Mouse (Mus musculus): ENCODE measurements around the gene Hoxb3. TPM values are rescaled to one million over a fixed set of nuclear protein-coding genes. Genes with fewer than 3 reads are reported as not detected.
A peak's percentile ranks its signal among the peaks of the same experiment; 100 is the strongest.

Hoxb3 gene
- polyA plus RNA-seq, 1 experiment from 2014 or later, result 0.76 TPM

DNA sequence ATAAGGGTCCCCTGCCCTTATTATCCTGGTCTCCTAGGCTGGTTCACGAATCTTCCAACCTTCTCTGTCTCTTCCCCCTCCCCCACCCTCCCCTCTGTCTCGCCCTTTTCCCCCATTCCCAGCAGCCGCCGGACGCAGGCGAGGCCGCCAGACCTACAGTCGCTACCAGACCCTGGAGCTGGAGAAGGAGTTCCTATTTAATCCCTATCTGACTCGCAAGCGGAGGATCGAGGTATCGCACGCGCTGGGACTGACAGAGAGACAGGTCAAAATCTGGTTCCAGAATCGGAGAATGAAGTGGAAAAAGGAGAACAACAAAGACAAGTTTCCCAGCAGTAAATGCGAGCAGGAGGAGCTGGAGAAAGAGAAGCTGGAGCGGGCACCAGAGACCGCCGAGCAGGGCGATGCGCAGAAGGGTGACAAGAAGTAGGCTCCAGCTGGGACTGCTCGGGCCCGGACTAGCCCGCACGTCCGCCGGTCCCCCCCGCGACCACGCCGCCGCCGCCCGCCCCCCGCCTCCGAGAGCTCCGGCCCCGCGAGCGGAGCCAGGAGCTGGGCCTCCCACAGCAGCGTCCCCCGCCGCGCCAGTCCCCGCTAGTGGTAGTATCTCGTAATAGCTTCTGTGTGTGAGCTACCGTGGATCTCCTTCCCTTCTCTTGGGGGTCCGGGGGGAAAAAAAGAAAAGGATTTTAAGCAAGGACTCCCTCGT lies 38.9 kb upstream of the Hoxb3 start:
- under 1% methylated on average over 49 of the region's 49 CpGs for WGBS
- Histone ChIP-seq H3K27ac (peak overlapping the region; percentile 89), H3K9me3 (replicated peaks) (no peaks in the 10 kb centered on the region), H3K4me1 (peaks cover 76% of the 10 kb centered on the region), H3K4me3 (peak overlapping the region; percentile 65), H3K27me3 (ENCODE audit: low read depth, poor library complexity, severe bottlenecking) (peaks cover 99% of the 10 kb centered on the region), H3K36me3 (no peaks in the 10 kb centered on the region)
- peak; percentile 77 for DNase-seq (ENCODE audit: low spot score)

DNA sequence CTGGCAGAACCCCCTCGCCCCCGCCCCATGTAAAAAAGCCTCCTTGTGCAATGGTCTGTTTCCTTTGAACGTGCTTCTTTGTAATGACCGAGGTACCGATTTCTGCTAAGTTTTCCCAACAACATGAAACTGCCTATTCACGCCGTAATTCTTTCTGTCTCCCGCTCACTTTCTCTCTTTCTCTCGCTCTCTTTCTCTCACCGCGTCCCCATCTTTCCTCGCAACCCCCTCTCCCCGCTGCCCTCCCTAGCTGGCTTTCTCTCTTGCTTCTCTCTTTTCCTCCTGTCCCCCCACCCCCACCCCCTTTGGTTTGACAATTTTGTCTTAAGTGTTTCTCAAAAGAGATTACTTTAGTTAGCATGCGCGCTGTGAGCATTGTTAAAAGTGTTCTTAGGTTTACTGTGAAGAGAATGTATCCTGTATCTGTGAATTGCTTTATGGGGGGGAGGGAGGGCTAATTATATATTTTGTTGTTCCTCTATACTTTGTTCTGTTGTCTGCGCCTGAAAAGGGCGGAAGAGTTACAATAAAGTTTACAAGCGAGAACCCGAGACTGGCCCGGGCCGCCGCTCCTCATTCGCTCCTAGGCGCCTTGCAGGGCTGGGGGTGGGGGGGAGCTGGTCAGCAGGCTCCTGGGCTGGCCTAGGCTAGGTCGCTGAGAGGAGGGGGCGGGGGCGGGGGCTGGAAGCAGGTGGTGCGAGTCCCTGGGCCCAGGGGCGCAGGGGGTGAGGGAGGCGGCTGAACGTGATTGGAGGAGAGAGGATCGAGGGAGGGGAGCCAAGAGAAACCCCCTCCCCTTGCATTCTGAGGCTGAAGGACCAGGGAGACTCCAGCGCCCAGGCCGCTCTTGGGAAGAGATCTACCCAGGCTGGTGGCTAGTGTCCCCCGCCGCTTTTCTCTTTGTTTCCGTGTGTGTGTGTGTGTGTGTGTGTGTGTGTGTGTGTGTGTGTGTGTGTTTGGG lies 38.1 kb upstream of the Hoxb3 start:
- Histone ChIP-seq H3K27me3 (ENCODE audit: low read depth, poor library complexity, severe bottlenecking) (peaks cover 99% of the 10 kb centered on the region), H3K9me3 (replicated peaks) (no peaks in the 10 kb centered on the region), H3K36me3 (no peaks in the 10 kb centered on the region), H3K4me1 (peaks cover 76% of the 10 kb centered on the region), H3K27ac (peak overlapping the region; percentile 89), H3K4me3 (peak overlapping the region; percentile 65)
- DNase-seq (ENCODE audit: low spot score), result peak; percentile 87
- WGBS, result under 1% methylated on average over 37 of the region's 37 CpGs

DNA sequence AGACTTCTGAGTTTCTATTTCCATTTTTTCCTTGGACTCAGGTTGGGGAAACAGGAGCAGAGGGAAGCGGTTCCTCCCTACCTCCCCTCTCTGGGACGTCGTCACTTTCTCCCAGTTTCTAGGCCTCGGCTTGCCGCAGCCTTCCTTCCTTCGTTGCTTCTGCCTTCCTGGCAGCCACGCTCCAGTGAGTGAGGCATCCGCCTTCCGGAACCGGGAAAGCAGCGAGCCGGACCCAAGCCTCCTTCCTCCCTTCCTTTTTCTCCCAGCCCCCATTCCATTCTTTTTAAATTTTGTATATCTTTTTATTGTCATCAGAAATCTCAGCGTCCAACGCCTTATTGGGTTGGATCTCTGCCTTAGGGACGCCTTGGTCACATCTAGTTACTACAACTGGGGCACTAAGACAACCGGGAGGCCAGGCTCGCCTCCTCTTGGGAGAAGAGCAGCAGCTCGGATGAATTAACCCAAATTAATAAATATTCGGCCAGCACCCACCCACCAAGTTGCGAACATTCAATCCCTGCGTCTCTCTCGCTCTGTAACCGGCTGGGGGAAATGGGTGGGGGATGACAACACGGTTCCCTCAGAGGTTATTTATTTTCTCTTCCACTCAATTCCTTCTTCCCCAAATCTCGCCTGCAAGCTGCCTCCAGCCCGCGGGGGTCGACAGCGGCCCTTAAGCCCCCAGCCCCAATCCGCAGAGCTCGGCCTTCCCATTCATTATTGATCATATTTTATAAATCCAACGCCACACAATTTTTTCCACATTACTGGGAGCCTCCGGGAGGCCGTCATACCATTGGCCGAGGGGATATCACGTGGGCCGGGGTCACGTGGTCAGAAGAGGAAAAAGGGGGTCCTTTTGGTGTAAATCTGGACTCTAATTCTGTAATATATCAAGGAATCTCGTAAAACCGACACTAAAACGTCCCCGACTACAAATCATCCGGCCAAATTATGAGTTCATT lies 37.1 kb upstream of the Hoxb3 start, which contains the start of gene Hoxb7:
TSS of gene Hoxb7 (plus strand) at position 853 of the 968 bp plus-strand sequence.
- Histone ChIP-seq H3K27ac (peak within 1 kb of the TSS; percentile 89), H3K9me3 (replicated peaks) (no peaks in the 10 kb centered on the region), H3K4me1 (peaks cover 84% of the 10 kb centered on the region), H3K36me3 (no peaks in the 10 kb centered on the region), H3K27me3 (ENCODE audit: low read depth, poor library complexity, severe bottlenecking) (peaks cover 99% of the 10 kb centered on the region), H3K4me3 (peak within 1 kb of the TSS; percentile 65)
- WGBS, result under 1% methylated on average over 43 of the region's 43 CpGs
- DNase-seq (ENCODE audit: low spot score), result peak; percentile 86

- Histone ChIP-seq H3K9me3 (replicated peaks) (no peaks in the 10 kb centered on the region), H3K27me3 (ENCODE audit: low read depth, poor library complexity, severe bottlenecking) (peaks cover 99% of the 10 kb centered on the region), H3K4me1 (peaks cover 82% of the 10 kb centered on the region), H3K36me3 (no peaks in the 10 kb centered on the region), H3K4me3 (peak overlapping the region; percentile 65), H3K27ac (peak overlapping the region; percentile 89)
- DNase-seq (ENCODE audit: low spot score), result peak; percentile 73
- under 1% methylated on average over 55 of the region's 55 CpGs for WGBS
Observed at GRCm38 (mm10) chr11:96286739-96287385, 36.3 kb upstream of the Hoxb3 start.

DNA sequence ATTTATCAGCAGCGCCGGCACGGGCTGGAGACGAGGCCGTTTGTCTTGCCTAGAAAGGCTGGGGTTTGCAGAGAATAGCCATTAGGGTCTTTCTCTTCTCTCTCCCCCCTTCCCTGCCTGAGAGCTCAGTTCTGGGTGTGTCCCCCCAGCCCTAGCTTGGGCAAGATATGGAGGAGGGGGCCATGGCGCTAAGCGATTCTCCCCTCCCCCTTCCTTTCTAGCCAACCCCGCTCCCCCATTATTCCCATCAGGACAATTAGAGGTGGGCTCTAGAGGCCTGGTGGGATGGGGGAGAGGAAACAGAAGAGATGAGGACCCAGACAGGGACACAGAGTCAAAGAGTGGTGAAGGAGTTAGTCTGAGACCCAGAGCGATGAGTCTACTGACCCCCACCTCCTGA lies 35.7 kb upstream of the Hoxb3 start:
- Histone ChIP-seq H3K4me3 (peak overlapping the region; percentile 65), H3K36me3 (no peaks in the 10 kb centered on the region), H3K9me3 (replicated peaks) (no peaks in the 10 kb centered on the region), H3K27ac (peak overlapping the region; percentile 89), H3K27me3 (ENCODE audit: low read depth, poor library complexity, severe bottlenecking) (peaks cover 99% of the 10 kb centered on the region), H3K4me1 (peaks cover 82% of the 10 kb centered on the region)
- DNase-seq (ENCODE audit: low spot score), result no peak
- 2% methylated on average over 9 of the region's 9 CpGs for WGBS

DNA sequence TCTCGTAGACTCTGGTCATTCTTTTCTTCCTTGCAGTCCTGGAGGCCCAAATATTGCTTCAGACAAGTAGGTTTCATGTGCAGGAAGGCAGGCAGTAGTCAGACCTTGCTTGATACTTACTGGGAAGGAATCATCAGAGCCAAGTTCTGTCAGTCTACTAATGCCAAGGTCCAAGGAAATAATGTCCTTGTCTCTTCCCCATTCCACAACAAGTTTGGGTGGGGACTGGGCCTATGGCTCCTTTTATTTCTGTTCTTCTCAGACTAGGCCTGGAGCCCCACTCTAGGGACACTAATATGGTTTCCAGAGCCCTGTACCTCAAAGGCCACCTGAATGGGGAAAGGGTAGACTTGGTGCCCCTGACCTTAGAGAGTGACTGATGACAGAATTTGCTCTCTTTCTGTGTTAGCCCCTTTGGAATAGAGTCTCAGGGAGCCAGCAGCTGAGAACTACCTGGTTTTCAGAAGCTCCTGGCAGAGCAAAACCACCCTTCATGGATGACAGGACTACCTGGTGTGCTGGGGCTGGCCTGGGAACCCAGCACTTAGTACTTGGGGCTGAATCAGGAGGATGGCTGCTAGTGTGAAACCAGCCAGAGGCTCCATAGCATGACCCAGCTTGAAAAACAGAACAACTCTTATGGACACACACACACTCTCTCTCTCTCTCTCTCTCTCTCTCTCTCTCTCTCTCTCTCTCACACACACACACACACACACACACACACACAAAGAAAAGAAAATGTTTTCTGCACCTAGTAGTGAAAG lies 34.5 kb upstream of the Hoxb3 start:
- DNase-seq (ENCODE audit: low spot score), result no peak
- Histone ChIP-seq H3K27me3 (ENCODE audit: low read depth, poor library complexity, severe bottlenecking) (peaks cover 99% of the 10 kb centered on the region), H3K4me3 (no peak overlapping the region), H3K4me1 (peaks cover 82% of the 10 kb centered on the region), H3K36me3 (no peaks in the 10 kb centered on the region), H3K27ac (no peak overlapping the region), H3K9me3 (replicated peaks) (no peaks in the 10 kb centered on the region)
- 28% methylated on average over 1 of the region's 1 CpGs for WGBS

DNA sequence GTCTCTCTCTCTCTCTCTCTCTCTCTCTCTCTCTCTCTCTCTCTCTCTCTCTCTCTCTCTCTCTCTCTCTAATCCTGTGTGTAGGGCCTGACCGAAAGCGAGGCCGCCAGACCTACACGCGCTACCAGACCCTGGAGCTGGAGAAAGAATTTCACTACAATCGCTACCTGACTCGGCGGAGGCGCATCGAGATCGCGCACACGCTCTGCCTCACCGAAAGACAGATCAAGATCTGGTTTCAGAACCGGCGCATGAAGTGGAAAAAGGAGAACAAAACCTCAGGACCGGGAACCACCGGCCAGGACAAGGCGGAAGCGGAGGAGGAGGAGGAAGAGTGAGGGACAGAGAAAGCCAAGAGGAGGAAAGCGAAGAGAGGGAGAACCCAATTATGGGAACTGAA lies 33.8 kb upstream of the Hoxb3 start:
- Histone ChIP-seq H3K9me3 (replicated peaks) (no peaks in the 10 kb centered on the region), H3K4me3 (no peak overlapping the region), H3K27ac (no peak overlapping the region), H3K36me3 (no peaks in the 10 kb centered on the region), H3K4me1 (peaks cover 80% of the 10 kb centered on the region), H3K27me3 (ENCODE audit: low read depth, poor library complexity, severe bottlenecking) (peaks cover 99% of the 10 kb centered on the region)
- DNase-seq (ENCODE audit: low spot score), result no peak
- 22% methylated on average over 21 of the region's 21 CpGs for WGBS

DNA sequence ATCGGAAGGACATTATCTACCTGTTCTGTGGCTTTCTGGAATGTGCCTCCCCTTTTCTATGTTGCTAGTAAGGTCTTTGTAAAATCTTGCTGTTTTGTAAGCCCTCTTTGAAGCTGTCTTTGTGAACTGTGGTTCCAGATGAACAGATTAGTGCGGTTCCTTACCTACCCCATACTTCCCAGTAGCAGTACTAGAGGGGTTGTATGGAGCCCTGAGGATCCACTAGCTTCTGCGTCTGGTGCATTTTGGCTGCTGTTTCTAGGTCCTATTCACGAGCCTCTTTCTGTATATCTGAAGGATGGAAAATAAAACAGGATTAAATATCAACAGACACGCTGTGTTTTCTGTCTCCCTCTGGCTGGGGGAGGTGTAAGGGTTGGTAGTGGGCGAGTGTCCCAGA lies 33.3 kb upstream of the Hoxb3 start:
- Histone ChIP-seq H3K36me3 (no peaks in the 10 kb centered on the region), H3K27me3 (ENCODE audit: low read depth, poor library complexity, severe bottlenecking) (peaks cover 99% of the 10 kb centered on the region), H3K4me1 (peaks cover 80% of the 10 kb centered on the region), H3K9me3 (replicated peaks) (no peaks in the 10 kb centered on the region), H3K27ac (no peak overlapping the region), H3K4me3 (no peak overlapping the region)
- DNase-seq (ENCODE audit: low spot score), result no peak
- WGBS, result 37% methylated on average over 6 of the region's 6 CpGs

DNA sequence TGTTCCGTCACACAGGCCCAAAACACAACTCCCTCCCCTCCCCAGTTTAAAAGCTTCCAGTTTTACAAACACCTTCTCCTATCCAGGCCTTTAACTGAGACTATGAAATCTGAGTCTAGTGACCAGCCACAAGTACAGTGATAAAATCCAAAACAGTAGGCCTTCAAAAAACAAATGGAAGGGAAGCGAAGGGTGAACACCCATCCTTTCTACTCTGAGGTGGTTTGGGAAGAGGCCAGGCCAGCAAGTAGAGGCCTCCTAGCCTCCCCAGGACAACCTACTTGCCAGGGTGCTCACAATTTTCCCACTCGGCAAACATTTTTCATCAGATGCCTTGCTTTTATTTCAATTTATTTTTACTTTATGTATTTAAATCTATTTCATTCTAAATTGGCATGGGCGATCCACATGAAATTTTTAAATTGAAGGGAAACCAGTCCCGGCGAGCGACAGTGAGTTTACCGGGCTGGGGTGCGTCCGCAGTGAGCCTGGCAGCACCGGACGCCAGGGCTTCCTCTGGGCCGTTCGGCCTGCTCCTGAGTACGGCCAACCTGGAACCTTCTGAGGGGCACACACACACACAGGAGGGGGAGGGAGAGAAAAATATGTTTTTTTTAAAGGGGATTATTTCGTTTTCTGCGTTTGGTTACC lies 32.3 kb upstream of the Hoxb3 start:
- 16% methylated on average over 17 of the region's 17 CpGs for WGBS
- no peak for DNase-seq (ENCODE audit: low spot score)
- Histone ChIP-seq H3K9me3 (replicated peaks) (no peaks in the 10 kb centered on the region), H3K27me3 (ENCODE audit: low read depth, poor library complexity, severe bottlenecking) (peaks cover 99% of the 10 kb centered on the region), H3K4me1 (peaks cover 80% of the 10 kb centered on the region), H3K36me3 (no peaks in the 10 kb centered on the region), H3K27ac (no peak overlapping the region), H3K4me3 (no peak overlapping the region)

GRCm38 (mm10) chr11:96291681-96292564 lies 31.2 kb upstream of the Hoxb3 start, which contains the start of gene Hoxb6:
Gene Hoxb6, plus strand, starts transcription at chr11:96292476.
- peak within 1 kb of the TSS; percentile 56 for H3K4me3 ChIP-seq
- 2% methylated on average over 22 of the region's 22 CpGs for WGBS
- DNase-seq (ENCODE audit: low spot score), result no peak
- H3K27ac ChIP-seq, result peak within 1 kb of the TSS; percentile 82
- peaks cover 81% of the 10 kb centered on the region for H3K4me1 ChIP-seq
- no peaks in the 10 kb centered on the region for H3K9me3 ChIP-seq (replicated peaks)
- H3K27me3 ChIP-seq (ENCODE audit: low read depth, poor library complexity, severe bottlenecking), result peaks cover 99% of the 10 kb centered on the region
- H3K36me3 ChIP-seq, result no peaks in the 10 kb centered on the region
